ENCODE assay signal across 9 mouse cellular contexts in the genomic region with DNA sequence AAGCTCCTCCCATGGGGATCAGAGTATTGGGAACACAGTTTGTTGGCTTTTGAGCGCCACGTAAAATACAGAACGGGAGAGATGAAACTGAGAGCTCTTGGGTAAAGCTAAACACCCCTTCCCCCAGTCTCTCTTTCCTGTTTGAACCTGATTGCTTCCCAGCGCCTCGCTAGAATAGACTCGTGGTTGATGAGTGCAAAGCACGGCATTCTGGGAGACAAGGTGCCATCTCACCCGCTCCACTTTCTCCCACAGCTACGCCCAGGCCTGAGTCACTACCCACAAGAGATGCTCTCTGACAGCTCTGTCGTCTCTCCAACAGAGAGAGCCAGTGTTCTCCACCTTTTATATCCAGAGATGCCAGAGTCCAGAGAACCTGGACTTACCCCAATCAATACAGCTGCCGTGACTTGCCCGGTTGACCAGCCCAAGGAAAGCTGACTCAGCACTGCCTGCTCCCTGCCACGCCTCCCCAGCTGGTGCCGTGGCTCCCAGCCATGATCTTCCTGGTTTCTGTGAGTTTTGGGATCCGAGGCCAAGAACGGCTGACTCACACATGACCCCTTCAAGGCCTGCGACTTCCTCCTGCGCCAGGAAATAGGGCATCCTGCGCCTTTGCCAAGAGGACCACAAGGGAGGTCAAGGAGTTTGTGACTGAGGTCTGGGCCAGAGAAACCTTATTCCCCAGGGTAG. TPM values are rescaled to one million over a fixed set of nuclear protein-coding genes. Genes with fewer than 3 reads are reported as not detected.
DNase-seq lines count a peak whose midpoint lies in the region; ATAC-seq and TF ChIP-seq lines count a peak whose summit lies in the region.
"Had no signal": no experiment of that assay in that cellular context is flagged by ENCODE, and none has a peak within 500 bp of the region (broad histone marks: within the 10 kb centered on the region; RNA-seq: fewer than 3 reads in every experiment).

No protein-coding gene starts in this region.

- H3K36me3 ChIP-seq in midbrain, postnatal 0 days (ENCODE audit: insufficient read depth, low read length): no peaks in the 10 kb centered on the region
- no peaks in the 10 kb centered on the region for H3K36me3 ChIP-seq in midbrain, embryonic 11.5 days (ENCODE audit: control insufficient read depth, insufficient read depth, low read length)
- no peaks in the 10 kb centered on the region for H3K36me3 ChIP-seq in heart, embryonic 13.5 days

- H3K4me3 ChIP-seq in midbrain, postnatal 0 days (ENCODE audit: low read depth, low read length): no peak overlapping the region
- no peak overlapping the region for H3K4me3 ChIP-seq in midbrain, embryonic 11.5 days (ENCODE audit: low read depth, low read length)
- no peak overlapping the region for H3K4me3 ChIP-seq in heart, embryonic 13.5 days
- H3K4me3 ChIP-seq: layer of hippocampus, adult 2 months had no signal

- no peak for TF ChIP-seq CTCF in midbrain, postnatal 0 days (IDR thresholded peaks at IDR 0.05)

- no peaks in the 10 kb centered on the region for H3K9me3 ChIP-seq in midbrain, postnatal 0 days (ENCODE audit: low read length)
- H3K9me3 ChIP-seq in midbrain, embryonic 11.5 days (ENCODE audit: control insufficient read depth, low read length): no peaks in the 10 kb centered on the region
- no peaks in the 10 kb centered on the region for H3K9me3 ChIP-seq in heart, embryonic 13.5 days

- intact Hi-C loops in left cerebral cortex, postnatal 36 days (cut with DNase I): no loop called here

- H3K9ac ChIP-seq in midbrain, postnatal 0 days (replicated peaks; ENCODE audit: low read length, poor library complexity, severe bottlenecking): no peak overlapping the region
- no peak overlapping the region for H3K9ac ChIP-seq in midbrain, embryonic 11.5 days (ENCODE audit: low read length)
- H3K9ac ChIP-seq in heart, embryonic 13.5 days: no peak overlapping the region

- no peak for ATAC-seq in midbrain, postnatal 0 days (ENCODE audit: low FRiP score)
- ATAC-seq in midbrain, embryonic 11.5 days (ENCODE audit: low FRiP score): no peak
- ATAC-seq in heart, embryonic 13.5 days (ENCODE audit: extremely low read depth, insufficient number of reproducible peaks, low FRiP score, low TSS enrichment): peak; percentile 47; the same call in 1 of the 2 replicates

- no peaks in the 10 kb centered on the region for H3K27me3 ChIP-seq in midbrain, postnatal 0 days (ENCODE audit: insufficient read depth, low read length)
- H3K27me3 ChIP-seq in midbrain, embryonic 11.5 days (ENCODE audit: control insufficient read depth, insufficient read depth, low read length): no peaks in the 10 kb centered on the region
- no peaks in the 10 kb centered on the region for H3K27me3 ChIP-seq in heart, embryonic 13.5 days (replicated peaks)

- H3K4me2 ChIP-seq in midbrain, postnatal 0 days (ENCODE audit: low read depth, low read length, poor library complexity, severe bottlenecking): no peak overlapping the region
- no peak overlapping the region for H3K4me2 ChIP-seq in midbrain, embryonic 11.5 days
- no peak overlapping the region for H3K4me2 ChIP-seq in heart, embryonic 13.5 days

- H3K4me1 ChIP-seq in midbrain, postnatal 0 days (ENCODE audit: insufficient read depth, low read length): no peaks in the 10 kb centered on the region
- no peaks in the 10 kb centered on the region for H3K4me1 ChIP-seq in midbrain, embryonic 11.5 days (ENCODE audit: control insufficient read depth, insufficient read depth, low read length)
- peaks cover 17% of the 10 kb centered on the region for H3K4me1 ChIP-seq in heart, embryonic 13.5 days

- peak; percentile 36 for DNase-seq in midbrain, postnatal 0 days (ENCODE audit: low spot score)
- no peak for DNase-seq in midbrain, embryonic 11.5 days (ENCODE audit: low spot score, missing footprints)
- peak; percentile 26 for DNase-seq in cerebellum, adult 9-11 months
- peak; percentile 82 to 87 for DNase-seq in kidney, postnatal 4 days
- peak; percentile 24 to 43 for DNase-seq in spleen, postnatal 36 days (ENCODE audit: low spot score in 2 of 2)
- no peak for DNase-seq in left cerebral cortex, postnatal 36 days (ENCODE audit: low spot score in 2 of 2)
- no peak for DNase-seq in left cerebral cortex, adult 8-10 months (ENCODE audit: low spot score in 2 of 2)

- no peak overlapping the region for H3K27ac ChIP-seq in midbrain, postnatal 0 days (ENCODE audit: low read depth, low read length)
- H3K27ac ChIP-seq in midbrain, embryonic 11.5 days (ENCODE audit: low read depth, low read length): no peak overlapping the region
- H3K27ac ChIP-seq in heart, embryonic 13.5 days (replicated peaks): peak overlapping the region; percentile 56
- H3K27ac ChIP-seq: layer of hippocampus, adult 2 months had no signal

- 73% methylated on average over 19 of the region's 19 CpGs for WGBS in midbrain, postnatal 0 days
- WGBS in midbrain, embryonic 11.5 days: 82% methylated on average over 19 of the region's 19 CpGs
- WGBS in heart, embryonic 13.5 days: 63% methylated on average over 19 of the region's 19 CpGs

RNA-seq across cellular contexts. Expression of a gene that starts 7.6 kb away (rescaled TPM):
- 19.2 and 21.4 TPM in 2 replicates for total RNA-seq in midbrain, postnatal 0 days (2014; rRNA removed)
- polyA plus RNA-seq in midbrain, postnatal 0 days (2015; fragmentation: Nextera tagmentation; extraction: Ambion mirVana): 1.3 and 1.6 TPM in 2 replicates
- polyA plus RNA-seq in midbrain, embryonic 11.5 days (2014; fragmentation: Nextera tagmentation; extraction: Ambion mirVana): 24.7 and 25.7 TPM in 2 replicates
- 11.9 and 12.5 TPM in 2 replicates for polyA plus RNA-seq in heart, embryonic 13.5 days (2015; fragmentation: Nextera tagmentation; extraction: Ambion mirVana)
- 1 to 10 TPM in 1 of 2 experiments, under 1 TPM in 1; 0.81 to 1.1 TPM for total RNA-seq in left cerebral cortex, postnatal 36 days (2021)
- total RNA-seq in left cerebral cortex, adult 8-10 months (2022): 1 to 10 TPM in 1 of 4 experiments, under 1 TPM in 3; 0.43 to 1.2 (median 0.58) TPM

Comparison
In these comparisons a context has a peak if more than half of its experiments do, and no peak if none do; other contexts are left out.
1. DNase-seq: peak in midbrain, postnatal 0 days (single experiment), cerebellum, adult 9-11 months (single experiment), kidney, postnatal 4 days (2 of 2) and spleen, postnatal 36 days (2 of 2); none in midbrain, embryonic 11.5 days (single experiment), left cerebral cortex, postnatal 36 days (0 of 2) and left cerebral cortex, adult 8-10 months (0 of 2).